Comparison of ENCODE assay signal across 6 mouse cellular contexts in genomic region chrX:162380730-162381129, GRCm38 (mm10).
"Had no signal": no experiment of that assay in that cellular context is flagged by ENCODE, and none has a peak within 500 bp of the region (broad histone marks: within the 10 kb centered on the region; RNA-seq: fewer than 3 reads in every experiment).

No protein-coding gene starts in this region.

- DNase-seq: kidney, adult 2 months; kidney, postnatal 36 days; liver; lung, adult 18-20 months; thymus, adult 18-20 months; thymus, postnatal 36 days had no signal
